Comparison of ENCODE assay signal across 13 mouse cellular contexts in genomic region chr5:116894575-116894974, GRCm38 (mm10).
DNase-seq lines count a peak whose midpoint lies in the region; ATAC-seq and TF ChIP-seq lines count a peak whose summit lies in the region.
"Had no signal": no experiment of that assay in that cellular context is flagged by ENCODE, and none has a peak within 500 bp of the region (broad histone marks: within the 10 kb centered on the region; RNA-seq: fewer than 3 reads in every experiment).

No protein-coding gene starts in this region.

- WGBS in hindbrain, embryonic 13.5 days = 80% methylated on average over 6 of the region's 6 CpGs
- 74% methylated on average over 6 of the region's 6 CpGs for WGBS in hindbrain, embryonic 14.5 days
- WGBS in forebrain, embryonic 14.5 days = 73% methylated on average over 6 of the region's 6 CpGs

- H3K4me2 ChIP-seq in hindbrain, embryonic 13.5 days = no peak overlapping the region
- H3K4me2 ChIP-seq in hindbrain, embryonic 14.5 days (replicated peaks) = no peak overlapping the region
- H3K4me2 ChIP-seq in forebrain, embryonic 14.5 days (ENCODE audit: low read length) = no peak overlapping the region; the same call in 1 of the 2 replicates
- H3K4me2 ChIP-seq: heart, embryonic 15.5 days; stomach, embryonic 15.5 days had no signal

- H3K9ac ChIP-seq in hindbrain, embryonic 13.5 days = no peak overlapping the region
- no peak overlapping the region for H3K9ac ChIP-seq in hindbrain, embryonic 14.5 days
- no peak overlapping the region for H3K9ac ChIP-seq in forebrain, embryonic 14.5 days (ENCODE audit: low read length)
- H3K9ac ChIP-seq: heart, embryonic 15.5 days; neural tube, embryonic 15.5 days; stomach, embryonic 15.5 days had no signal

- no peak for ATAC-seq in hindbrain, embryonic 13.5 days (ENCODE audit: low FRiP score)
- no peak for ATAC-seq in hindbrain, embryonic 14.5 days (ENCODE audit: low FRiP score)
- peak; percentile 2; the same call in 1 of the 2 replicates for ATAC-seq in forebrain, embryonic 14.5 days

- H3K4me1 ChIP-seq in hindbrain, embryonic 13.5 days (replicated peaks) = peaks cover 17% of the 10 kb centered on the region
- peaks cover 5% of the 10 kb centered on the region; the same call in 1 of the 2 replicates for H3K4me1 ChIP-seq in hindbrain, embryonic 14.5 days (replicated peaks; ENCODE audit: control insufficient read depth, insufficient read depth, low read length)
- peaks cover 15% of the 10 kb centered on the region for H3K4me1 ChIP-seq in E14TG2a.4 (replicated peaks; ENCODE audit: low read depth, low read length)
- H3K4me1 ChIP-seq in forebrain, embryonic 14.5 days (ENCODE audit: control insufficient read depth, insufficient read depth, low read length) = peaks cover 7% of the 10 kb centered on the region
- H3K4me1 ChIP-seq: heart, embryonic 15.5 days; stomach, embryonic 15.5 days had no signal

- H3K36me3 ChIP-seq in hindbrain, embryonic 13.5 days = no peaks in the 10 kb centered on the region
- no peaks in the 10 kb centered on the region for H3K36me3 ChIP-seq in hindbrain, embryonic 14.5 days (replicated peaks; ENCODE audit: control insufficient read depth, insufficient read depth)
- H3K36me3 ChIP-seq in E14TG2a.4 (ENCODE audit: insufficient read depth, low read length) = no peaks in the 10 kb centered on the region
- H3K36me3 ChIP-seq in forebrain, embryonic 14.5 days (ENCODE audit: control insufficient read depth, insufficient read depth, low read length) = no peaks in the 10 kb centered on the region
- H3K36me3 ChIP-seq: heart, embryonic 15.5 days; neural tube, embryonic 15.5 days; stomach, embryonic 15.5 days had no signal

- H3K4me3 ChIP-seq in hindbrain, embryonic 13.5 days = no peak overlapping the region
- no peak overlapping the region for H3K4me3 ChIP-seq in hindbrain, embryonic 14.5 days (replicated peaks; ENCODE audit: low read length)
- H3K4me3 ChIP-seq in E14TG2a.4 (replicated peaks; ENCODE audit: low read length) = no peak overlapping the region
- no peak overlapping the region for H3K4me3 ChIP-seq in forebrain, embryonic 14.5 days (ENCODE audit: low read depth, low read length)
- H3K4me3 ChIP-seq: heart, embryonic 15.5 days; neural tube, embryonic 15.5 days; stomach, embryonic 15.5 days had no signal

- DNase-seq in adrenal gland, postnatal 10 days = peak; percentile 13
- no peak for DNase-seq in adrenal gland, postnatal 4 days (ENCODE audit: low spot score in 2 of 2)
- DNase-seq in hindbrain, embryonic 14.5 days (ENCODE audit: low spot score) = no peak
- DNase-seq in forebrain, embryonic 14.5 days (ENCODE audit: low spot score) = no peak
- no peak for DNase-seq in urinary bladder, postnatal 4 days (ENCODE audit: low spot score in 2 of 2)
- no peak for DNase-seq in thymus, postnatal 36 days
- DNase-seq: kidney, postnatal 25 days had no signal

- 0 out of 2 replicates have a peak, but pooled peaks cover 3% of the 10 kb centered on the region for H3K27me3 ChIP-seq in hindbrain, embryonic 13.5 days
- no peaks in the 10 kb centered on the region for H3K27me3 ChIP-seq in hindbrain, embryonic 14.5 days (ENCODE audit: control insufficient read depth, insufficient read depth, low read length)
- H3K27me3 ChIP-seq in E14TG2a.4 (ENCODE audit: insufficient read depth, low read length) = peaks cover 13% of the 10 kb centered on the region
- H3K27me3 ChIP-seq in forebrain, embryonic 14.5 days (replicated peaks; ENCODE audit: control insufficient read depth, insufficient read depth, low read length) = no peaks in the 10 kb centered on the region
- H3K27me3 ChIP-seq: heart, embryonic 15.5 days; neural tube, embryonic 15.5 days; stomach, embryonic 15.5 days had no signal

- TF ChIP-seq CTCF in E14TG2a.4 (conservative IDR thresholded peaks at IDR 0.05; ENCODE audit: low read length) = peak; percentile 49

- peak overlapping the region; percentile 75 for H3K27ac ChIP-seq in hindbrain, embryonic 13.5 days
- H3K27ac ChIP-seq in hindbrain, embryonic 14.5 days = no peak overlapping the region; the same call in 1 of the 2 replicates
- H3K27ac ChIP-seq in forebrain, embryonic 14.5 days (ENCODE audit: low read depth, low read length) = peak overlapping the region; percentile 92; the same call in 1 of the 2 replicates
- H3K27ac ChIP-seq: heart, embryonic 15.5 days; macrophage; stomach, embryonic 15.5 days had no signal

- no peaks in the 10 kb centered on the region for H3K9me3 ChIP-seq in hindbrain, embryonic 13.5 days
- H3K9me3 ChIP-seq in hindbrain, embryonic 14.5 days (ENCODE audit: control insufficient read depth, low read length) = no peaks in the 10 kb centered on the region
- no peaks in the 10 kb centered on the region for H3K9me3 ChIP-seq in E14TG2a.4 (ENCODE audit: low read length)
- no peaks in the 10 kb centered on the region for H3K9me3 ChIP-seq in forebrain, embryonic 14.5 days (replicated peaks; ENCODE audit: control insufficient read depth, low read length)
- H3K9me3 ChIP-seq: heart, embryonic 15.5 days; neural tube, embryonic 15.5 days; stomach, embryonic 15.5 days had no signal
